Mouse (Mus musculus) 3134 (cell line): ENCODE measurements around the gene Neurog3.

Source experiments
- DNase-seq: peaks from one replicate; pipeline ENCODE4 v3.0.0-alpha.2; 2011; ENCODE audit warnings: low spot score; ENCODE audit not compliant: insufficient read length; ENCODE audit errors: extremely low read depth

Neurog3 gene

DNA sequence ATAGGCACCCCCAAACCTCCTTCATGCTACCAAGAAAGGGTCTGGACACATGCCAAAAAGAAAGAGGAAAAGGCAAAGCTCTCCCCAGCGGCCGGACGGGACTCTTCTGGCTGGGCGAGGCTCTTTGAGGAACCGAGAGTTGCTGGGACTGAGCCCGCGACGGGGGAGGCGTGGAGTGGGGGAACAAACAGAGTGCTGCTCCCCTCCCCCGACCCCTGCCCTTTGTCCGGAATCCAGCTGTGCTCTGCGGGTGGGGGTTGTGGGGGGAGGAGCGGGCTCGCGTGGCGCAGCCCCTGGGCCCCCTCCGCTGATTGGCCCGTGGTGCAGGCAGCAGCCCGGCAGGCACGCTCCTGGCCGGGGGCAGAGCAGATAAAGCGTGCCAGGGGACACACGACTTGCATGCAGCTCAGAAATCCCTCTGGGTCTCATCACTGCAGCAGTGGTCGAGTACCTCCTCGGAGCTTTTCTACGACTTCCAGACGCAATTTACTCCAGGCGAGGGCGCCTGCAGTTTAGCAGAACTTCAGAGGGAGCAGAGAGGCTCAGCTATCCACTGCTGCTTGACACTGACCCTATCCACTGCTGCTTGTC lies at the start of gene Neurog3:
Neurog3 (plus strand) TSS at position 400 of the 591 bp plus-strand sequence.
- no peak for DNase-seq

DNA sequence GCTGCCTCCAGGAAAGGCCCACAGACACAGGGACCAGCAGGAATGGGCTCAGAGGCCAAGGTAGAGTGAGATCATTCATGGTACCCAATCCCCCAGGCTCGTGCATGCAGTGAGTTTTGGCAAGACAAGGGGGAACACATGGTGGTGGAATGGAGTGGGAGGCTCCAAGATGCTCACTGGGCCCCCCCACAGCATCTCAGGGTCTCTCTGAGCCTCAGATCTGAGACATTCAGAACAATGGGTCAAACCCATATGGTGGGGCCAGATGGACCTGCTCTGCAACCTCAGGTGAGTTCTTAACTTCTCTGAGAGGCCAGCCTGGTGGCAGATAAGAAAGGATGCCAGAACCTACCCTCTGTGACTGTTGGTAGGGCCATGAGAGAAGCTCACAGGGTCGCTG lies 46.8 kb upstream of the Neurog3 start:
- DNase-seq: no peak

DNA sequence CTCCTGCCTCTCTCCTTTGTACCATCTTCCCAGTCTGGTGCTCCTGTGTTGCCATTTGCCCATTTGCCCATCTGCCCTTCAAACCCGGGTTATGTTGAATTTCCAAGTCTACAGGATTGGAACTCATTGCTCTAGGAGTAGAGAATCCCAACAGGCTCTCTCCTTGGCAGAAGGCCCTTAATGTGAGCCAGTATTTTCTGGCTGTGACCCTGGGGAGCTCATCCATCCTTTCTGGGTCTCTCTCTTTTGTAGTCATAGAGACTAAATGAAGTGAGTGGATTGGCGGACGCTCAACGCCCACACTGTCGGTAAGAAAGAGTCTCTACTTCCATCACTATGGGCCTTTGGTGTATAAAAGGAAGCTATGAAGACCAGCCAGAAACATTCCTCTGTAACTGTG lies 46.1 kb upstream of the Neurog3 start:
- no peak for DNase-seq

DNA sequence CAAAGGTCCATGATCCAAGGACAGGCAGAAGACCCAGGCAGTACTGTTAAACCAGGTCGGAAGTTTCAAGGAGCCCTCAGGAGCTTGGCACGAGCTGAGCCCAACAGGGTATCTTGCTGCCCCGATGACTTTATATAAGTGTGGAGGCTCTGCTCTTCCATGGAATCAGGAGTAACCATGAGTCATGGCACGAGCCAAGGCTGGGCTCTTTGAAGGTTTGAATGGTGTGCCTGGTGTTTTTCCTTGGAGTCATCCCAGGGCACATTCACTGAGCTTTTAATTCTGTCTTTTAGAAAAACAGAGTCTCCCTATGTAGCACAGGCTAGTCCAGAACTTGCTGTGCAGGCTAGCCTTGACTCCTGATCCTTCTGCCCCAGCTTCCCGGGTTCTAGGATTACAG lies 44.5 kb upstream of the Neurog3 start:
- no peak for DNase-seq

DNA sequence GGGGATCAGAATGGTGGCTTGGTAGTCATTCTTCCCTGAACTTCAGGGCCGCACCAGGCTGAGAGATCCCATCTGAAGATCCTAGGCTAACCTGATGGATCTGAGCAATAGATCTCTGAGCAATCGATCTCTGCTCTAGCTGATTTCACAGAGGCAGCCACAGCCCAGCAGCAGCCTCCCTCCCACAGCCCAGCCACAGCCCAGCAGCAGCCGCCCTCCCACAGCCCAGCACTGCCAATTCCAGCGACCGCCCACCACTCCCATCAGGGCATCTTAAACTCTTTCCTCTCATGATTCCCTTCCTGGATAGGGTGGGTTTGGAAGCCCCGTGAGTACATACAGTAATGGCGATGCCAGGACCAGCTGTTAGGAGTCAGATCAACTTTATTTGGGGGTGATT lies 43.8 kb upstream of the Neurog3 start:
- DNase-seq: no peak

DNA sequence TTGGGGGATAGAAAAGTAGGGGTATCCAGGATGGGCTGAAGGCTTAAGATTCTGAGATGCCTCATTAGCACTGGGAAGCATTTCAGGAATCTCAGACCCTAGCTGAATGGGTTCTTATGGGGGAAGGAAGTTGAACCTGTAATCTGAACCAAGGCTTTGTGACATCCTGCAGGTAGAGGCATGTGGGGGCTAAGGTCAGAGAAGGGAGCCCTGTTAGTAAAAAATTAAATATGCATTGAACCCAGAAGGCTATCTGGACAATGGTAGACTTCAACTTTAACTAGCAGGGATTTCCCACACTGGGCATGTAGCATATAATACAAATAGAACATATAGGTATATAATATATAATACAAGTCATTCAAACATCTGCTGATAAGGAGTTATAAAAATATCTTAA lies 43.4 kb upstream of the Neurog3 start:
- DNase-seq: no peak

DNA sequence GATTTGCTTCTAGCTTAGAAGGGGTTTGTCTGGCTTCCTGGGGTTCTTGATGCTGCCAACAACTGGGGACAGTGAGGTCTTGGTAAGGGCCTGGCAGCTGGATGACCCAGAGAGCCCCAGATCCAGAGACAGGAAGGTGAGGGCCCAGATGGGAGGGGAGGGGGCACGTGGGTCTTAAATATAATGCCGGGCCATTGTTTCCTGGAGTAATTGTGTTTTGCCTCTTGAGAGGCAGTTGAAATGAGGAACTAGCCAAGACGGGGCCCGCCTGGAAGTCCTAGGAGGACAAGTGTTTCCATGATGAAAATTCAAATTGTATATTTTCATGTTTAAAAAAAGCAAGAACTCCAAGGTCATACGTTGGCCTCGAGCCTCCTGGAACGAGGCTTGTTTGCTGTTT lies 39.0 kb upstream of the Neurog3 start:
- no peak for DNase-seq

DNA sequence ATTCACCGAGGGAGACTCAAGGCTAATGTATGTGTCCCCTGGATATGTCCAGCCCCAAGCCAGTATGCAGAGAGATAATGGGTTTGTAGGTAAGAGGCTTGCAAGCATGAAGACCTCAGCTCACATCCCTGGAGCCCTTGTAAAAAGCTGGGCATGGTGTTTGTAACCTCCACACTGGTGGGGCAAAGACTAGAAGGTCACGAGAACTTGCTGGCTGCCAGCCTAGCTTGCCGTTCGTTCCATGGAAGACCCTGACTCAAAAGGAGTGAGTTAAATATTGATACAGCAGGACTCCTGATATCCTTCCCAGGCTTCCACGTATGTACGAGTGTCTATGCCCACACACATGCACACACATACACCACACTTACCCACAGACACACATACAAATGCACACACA lies 38.5 kb upstream of the Neurog3 start:
- no peak for DNase-seq

DNA sequence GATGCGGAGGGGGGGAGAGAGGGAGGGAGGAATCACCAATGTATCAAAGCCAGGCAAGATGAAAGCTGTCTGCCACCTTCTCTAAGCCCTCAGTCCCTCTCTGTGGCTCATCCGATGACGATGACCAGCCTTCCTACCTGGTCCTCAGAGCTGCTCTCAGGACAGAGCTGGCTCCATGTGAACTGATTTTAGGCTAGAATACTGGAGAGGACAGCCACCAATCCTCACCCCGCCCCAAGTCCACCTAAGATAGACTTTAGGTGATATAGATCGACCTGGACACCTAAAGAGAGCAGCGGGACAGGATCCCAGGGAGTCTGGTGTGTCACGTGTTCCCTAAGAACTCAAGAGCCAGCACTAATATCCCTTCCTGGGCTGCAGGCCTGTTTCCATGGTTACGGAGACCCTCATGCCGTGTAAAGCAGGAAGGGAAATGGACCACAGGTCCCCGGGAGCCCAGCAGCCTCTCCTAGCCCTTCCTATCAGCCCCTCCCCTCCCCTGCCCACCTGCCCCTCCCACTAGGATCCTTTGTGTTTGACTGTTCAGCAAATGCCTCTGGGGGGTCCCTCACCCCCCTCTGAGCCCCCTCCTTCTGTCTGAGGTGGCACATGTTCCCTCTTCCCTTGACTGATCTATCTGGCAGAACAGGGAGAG lies 33.0 kb upstream of the Neurog3 start:
- DNase-seq: no peak

DNA sequence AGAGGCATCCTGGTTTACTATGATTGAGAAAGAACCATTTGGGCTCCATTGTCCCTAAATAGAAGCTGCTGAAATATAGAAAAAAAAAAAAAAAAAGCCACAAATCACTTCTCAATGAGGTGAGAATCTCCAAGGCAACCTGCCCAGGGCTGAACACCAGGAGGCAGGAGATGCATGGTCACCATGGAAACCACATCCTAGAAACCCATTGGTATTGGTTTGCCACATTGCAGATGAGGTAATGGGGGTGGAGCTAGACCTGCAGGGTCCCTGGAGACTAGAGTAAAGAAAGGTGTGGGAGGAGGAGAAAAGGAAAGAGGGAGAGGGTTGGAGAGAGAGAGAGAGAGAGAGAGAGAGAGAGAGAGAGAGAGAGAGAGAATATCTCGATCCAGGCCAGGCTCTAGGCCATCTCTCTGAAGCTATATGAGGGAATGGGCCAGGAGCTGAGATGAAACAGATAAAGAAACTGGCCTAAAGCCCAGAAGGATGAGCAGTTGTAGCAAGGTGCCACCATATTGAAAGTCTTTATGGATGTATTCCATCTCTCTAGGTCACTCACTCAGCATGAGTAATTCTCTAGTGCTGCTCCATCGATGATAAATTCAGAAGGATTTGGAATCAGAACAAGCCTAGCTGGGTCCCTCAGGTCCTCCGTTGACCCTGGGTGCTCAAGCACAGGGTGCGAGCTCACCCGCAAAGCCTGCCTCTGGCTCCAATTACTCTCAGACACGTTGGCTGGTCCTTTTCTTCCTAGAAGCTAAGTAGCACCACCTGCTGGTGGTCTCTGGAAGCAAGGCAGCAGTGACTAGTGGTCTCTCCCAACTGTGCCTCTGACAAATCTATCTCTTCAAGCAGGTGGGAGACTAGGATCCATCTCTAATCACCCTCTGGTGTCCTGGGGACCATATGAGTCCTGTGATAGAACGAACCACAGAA lies 31.1 kb upstream of the Neurog3 start:
- peak; percentile 30 for DNase-seq

DNA sequence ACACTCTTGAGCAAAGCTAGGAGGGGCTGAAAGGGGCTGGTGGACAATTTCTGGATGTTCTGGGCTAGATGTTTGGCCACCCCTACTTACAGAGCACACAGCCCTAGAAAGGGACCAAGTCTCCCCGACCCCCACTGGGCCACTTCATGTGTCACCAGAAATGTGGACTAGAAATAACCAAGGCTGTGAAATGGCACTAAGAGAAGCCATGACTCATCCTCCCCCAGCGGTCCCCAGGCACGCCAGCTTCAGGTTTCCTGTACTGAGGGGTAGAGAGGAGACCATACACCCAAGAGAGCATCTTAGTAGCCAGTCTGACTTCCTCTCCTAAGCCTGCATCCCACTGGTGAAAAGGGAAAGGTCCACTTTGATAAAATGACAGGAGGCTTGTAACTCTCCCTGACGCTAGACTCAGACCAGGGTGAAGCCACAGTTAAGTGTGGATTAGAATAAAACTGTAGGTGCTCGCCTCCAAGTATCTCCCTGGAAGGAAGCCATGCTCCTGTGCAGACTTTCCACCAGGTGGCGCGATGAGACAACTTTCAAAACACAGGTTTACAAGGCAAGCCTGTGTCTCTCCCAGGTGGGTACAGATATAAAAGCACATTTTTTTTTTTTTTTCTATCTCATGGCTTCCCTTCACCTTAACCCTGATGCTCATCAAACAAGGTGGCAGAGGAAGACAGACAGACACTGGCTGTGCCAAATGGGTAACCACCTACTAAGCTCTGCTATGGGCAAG lies 27.9 kb upstream of the Neurog3 start:
- peak; percentile 19 for DNase-seq

DNA sequence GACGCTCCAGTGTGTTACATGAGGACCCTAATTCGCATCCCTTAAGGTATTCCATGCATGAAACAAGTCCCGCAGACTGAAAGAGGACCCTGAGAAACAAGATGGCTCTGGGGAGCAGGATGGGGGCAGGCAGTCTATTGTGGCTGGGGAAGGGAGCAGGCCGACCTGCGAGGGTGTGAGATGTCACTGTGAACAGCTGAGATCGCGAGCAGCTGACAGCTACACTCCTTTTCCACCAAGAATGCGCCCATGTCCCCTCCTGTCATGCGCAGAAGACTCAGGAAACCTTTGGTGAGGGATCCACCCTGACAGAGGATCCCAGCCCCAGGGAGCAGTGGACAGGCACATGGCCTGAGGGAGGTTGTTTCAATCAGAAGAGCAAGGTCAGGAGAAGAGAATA lies 25.8 kb upstream of the Neurog3 start:
- no peak for DNase-seq

DNA sequence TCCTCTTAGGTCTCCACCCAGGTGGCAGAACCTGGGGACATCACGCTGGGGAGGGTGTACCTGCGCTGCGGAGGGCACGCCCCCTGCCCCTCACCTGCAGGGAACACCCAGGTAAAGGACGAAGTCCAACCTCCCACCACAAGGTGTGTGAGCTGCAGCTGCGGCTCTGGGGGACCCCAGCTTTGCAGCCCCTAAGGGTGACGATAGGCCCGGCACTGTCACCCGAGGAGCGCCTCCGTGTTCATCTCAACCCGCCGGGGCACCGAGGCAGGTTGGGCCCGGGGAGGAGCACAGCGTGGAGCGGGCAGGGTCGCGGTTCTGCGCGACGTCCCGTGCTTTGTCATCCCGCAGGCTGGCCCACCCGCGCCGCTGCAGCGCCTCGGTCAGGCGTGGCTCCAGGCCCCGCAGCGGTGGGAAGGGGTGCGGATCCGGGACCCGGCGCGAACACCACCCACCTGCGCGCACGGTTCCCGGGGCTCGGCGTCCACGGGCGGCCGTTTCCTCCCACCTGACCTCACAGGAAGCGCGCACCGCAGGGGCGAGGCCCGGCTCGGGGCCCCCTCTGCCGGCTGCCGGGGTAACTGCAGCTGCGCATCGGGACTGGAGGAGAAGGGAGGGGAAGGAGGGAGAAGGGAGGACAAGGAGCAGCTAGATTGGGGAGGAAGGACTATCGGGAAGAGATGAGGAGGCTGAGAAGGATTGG lies 22.2 kb upstream of the Neurog3 start:
- DNase-seq: no peak

DNA sequence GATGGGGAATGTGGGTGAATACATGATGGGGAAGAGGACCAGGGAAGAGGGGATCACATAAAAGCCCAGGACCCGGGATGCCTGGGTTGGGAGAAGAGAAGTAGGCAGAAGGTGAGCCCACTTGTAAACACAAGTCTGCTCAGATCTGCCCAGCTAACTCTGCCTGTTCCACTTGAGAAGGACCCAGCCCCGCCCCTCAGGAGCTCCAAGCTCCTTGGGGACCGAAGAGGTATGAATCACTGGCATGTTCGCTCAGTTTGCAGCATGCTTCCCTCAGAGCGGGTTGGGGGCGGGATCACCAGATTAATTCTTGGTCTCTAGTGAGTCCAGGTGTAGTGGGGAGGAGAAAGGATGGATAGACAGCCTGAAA lies 21.7 kb upstream of the Neurog3 start:
- DNase-seq: no peak

DNA sequence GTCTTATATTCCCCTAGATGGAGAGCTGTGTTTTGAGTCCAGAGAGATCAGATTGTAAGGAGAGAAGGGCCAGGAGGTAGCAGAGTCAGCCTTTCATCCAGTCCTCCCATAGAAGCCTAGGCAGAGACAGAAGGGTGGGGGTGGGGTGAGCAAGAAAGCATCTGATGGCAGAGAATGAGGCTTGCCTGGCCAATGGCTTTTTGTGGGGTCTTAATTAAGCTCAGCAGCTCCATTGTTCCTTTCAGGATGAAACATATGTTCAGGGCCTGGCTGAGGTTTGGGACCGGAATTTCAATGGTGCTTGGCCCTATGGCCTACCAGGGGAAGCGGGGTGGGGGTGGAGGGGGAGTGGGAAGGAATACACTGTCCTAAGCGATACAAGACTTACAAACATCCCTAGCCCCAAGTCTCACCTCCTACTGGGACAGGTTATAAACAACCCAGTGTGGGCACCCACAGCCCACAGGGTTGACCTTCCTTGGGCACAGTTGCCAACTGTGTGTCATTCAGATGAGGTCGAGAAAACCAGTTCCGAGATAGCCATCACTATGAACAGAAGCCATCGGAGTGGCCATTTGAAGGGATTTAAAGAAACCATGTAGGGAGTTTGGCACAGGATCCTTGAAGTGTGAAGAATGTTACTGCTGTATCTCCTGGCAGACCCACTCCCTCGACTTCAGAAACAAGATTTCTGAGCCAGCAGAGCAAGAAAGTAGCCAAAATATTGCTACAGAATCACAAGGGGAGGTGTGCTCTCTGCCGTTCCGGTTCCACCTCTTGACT lies 18.8 kb upstream of the Neurog3 start:
- no peak for DNase-seq

DNA sequence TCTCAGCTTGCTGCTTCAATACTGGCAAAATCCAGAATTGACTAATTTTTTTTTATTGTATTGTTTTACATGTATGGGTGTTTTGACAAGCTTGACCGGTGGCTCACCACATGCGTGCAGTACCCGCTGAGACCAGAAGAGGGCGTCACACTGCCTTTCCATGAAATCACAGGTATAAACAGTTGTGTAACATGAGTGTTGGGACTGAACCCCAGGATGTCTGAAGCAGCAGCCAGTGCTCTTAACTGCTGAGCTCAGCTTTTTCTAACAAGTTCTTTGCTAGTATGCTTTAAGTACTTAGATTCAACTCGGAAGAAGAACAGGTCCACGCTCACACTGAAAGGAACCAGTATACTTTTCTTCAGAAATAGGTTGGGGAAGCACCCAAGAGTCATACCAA lies 5.8 kb upstream of the Neurog3 start:
- no peak for DNase-seq

DNA sequence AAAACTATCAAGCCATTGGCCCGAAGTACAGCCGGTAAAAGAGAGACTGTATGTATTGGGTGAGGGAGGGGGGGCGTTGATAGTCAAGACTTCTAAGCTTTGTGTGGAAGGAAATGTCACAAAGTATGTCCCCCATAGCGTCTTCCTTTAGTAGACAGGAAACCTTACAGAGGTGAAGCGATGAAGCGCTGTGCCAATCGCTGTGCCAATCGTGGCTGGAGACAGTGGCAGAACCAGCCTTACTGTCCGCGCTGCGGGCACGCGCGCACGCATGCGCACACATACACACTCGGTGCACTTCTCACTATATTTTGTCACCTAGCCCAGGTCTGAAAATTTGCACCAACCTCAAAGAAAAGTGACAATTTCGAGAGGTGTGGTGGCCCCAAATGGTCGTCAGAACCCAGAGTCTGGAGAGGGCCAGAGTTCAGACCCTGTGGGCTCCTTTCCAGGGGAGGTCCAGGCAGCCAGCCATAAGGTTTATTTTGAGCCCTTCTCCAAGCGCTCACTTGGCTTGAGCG lies 5.1 kb upstream of the Neurog3 start:
- no peak for DNase-seq

DNA sequence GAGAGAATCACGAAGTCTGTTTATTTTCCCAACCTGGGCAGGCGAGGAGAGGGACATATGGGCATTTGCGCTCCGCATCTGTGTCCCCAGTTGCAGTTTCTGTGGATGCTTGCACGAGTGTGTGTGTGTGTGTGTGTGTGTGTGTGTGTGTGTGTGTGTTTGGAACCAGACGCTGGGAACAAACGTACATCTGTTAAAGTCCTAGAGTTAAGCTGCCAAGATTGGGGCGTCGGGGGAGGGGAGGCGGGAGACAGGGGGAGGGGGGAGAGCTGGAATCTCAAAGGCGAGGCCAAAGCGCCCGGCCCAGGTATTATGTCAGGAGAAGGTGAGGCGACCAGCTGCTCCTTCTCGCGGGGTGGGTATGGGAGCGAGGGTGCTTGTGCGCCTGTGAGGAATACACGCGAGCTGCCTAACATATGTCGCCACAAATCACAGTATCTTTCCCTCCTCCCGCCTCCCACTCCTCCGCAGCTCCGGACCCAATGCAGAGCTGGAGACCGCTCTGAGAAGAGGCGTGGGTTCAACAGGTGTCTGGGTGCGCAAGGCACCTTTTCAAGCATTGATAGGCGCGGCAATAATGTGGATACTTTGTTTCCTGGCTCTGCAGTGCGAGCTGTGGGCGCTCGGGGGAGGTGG lies 4.5 kb upstream of the Neurog3 start:
- DNase-seq: no peak
